Mouse (Mus musculus): ENCODE data around the gene Rxylt1. TPM values are rescaled to one million over a fixed set of nuclear protein-coding genes. Genes with fewer than 3 reads are reported as not detected.

The Rxylt1 gene
- polyA plus RNA-seq (2015; fragmentation: Nextera tagmentation; extraction: Ambion mirVana) = 42.5 and 42.9 TPM in 2 replicates

GRCm38 (mm10) chr10:122096980-122097844, at the start of gene Rxylt1:
Rxylt1 (minus strand) TSS chr10:122097371.
- under 1% methylated on average over 47 of the region's 48 CpGs for WGBS
- Histone ChIP-seq H3K9me3 (replicated peaks) (no peaks in the 10 kb centered on the region), H3K9ac (peak within 1 kb of the TSS; percentile 87), H3K27me3 (no peaks in the 10 kb centered on the region), H3K27ac (peak within 1 kb of the TSS; percentile 93), H3K4me1 (replicated peaks) (peaks cover 9% of the 10 kb centered on the region), H3K36me3 (peaks cover 10% of the 10 kb centered on the region; the same call in 1 of the 2 replicates), H3K4me2 (peak within 1 kb of the TSS; percentile 81), H3K4me3 (peak within 1 kb of the TSS; percentile 80)
- ATAC-seq (replicated peaks; ENCODE audit: insufficient number of reproducible peaks, insufficient read depth, low FRiP score, low read depth) = peak; percentile 96

- no peak for ATAC-seq (replicated peaks; ENCODE audit: insufficient number of reproducible peaks, insufficient read depth, low FRiP score, low read depth)
- H3K27me3 ChIP-seq = no peaks in the 10 kb centered on the region
- 90% methylated on average over 21 of the region's 21 CpGs for WGBS
- H3K9ac ChIP-seq = no peak overlapping the region
- peaks cover 5% of the 10 kb centered on the region for H3K4me1 ChIP-seq (replicated peaks)
- no peak overlapping the region for H3K27ac ChIP-seq
- H3K9me3 ChIP-seq (replicated peaks) = no peaks in the 10 kb centered on the region
- no peak overlapping the region for H3K4me3 ChIP-seq
- H3K36me3 ChIP-seq = no peaks in the 10 kb centered on the region
- peak overlapping the region; percentile 47 for H3K4me2 ChIP-seq
These were observed 24.3 kb upstream of the Rxylt1 start for GRCm38 (mm10) chr10:122121290-122121970.

GRCm38 (mm10) chr10:122120500-122121289, 23.5 kb upstream of the Rxylt1 start:
- no peak overlapping the region for H3K27ac ChIP-seq
- no peaks in the 10 kb centered on the region for H3K9me3 ChIP-seq (replicated peaks)
- H3K4me1 ChIP-seq (replicated peaks) = peaks cover 5% of the 10 kb centered on the region
- peak; percentile 72 for ATAC-seq (replicated peaks; ENCODE audit: insufficient number of reproducible peaks, insufficient read depth, low FRiP score, low read depth)
- H3K9ac ChIP-seq = no peak overlapping the region
- no peaks in the 10 kb centered on the region for H3K36me3 ChIP-seq
- H3K4me3 ChIP-seq = peak overlapping the region; percentile 12; the same call in 1 of the 2 replicates
- 37% methylated on average over 16 of the region's 16 CpGs for WGBS
- peak overlapping the region; percentile 47 for H3K4me2 ChIP-seq
- H3K27me3 ChIP-seq = no peaks in the 10 kb centered on the region

- peaks cover 5% of the 10 kb centered on the region for H3K4me1 ChIP-seq (replicated peaks)
- H3K9me3 ChIP-seq (replicated peaks) = no peaks in the 10 kb centered on the region
- no peak overlapping the region for H3K4me3 ChIP-seq
- no peaks in the 10 kb centered on the region for H3K27me3 ChIP-seq
- ATAC-seq (replicated peaks; ENCODE audit: insufficient number of reproducible peaks, insufficient read depth, low FRiP score, low read depth) = no peak
- no peak overlapping the region for H3K27ac ChIP-seq
- H3K9ac ChIP-seq = no peak overlapping the region
- WGBS = 65% methylated on average over 6 of the region's 6 CpGs
- no peak overlapping the region for H3K4me2 ChIP-seq
- no peaks in the 10 kb centered on the region for H3K36me3 ChIP-seq
These were observed 22.3 kb upstream of the Rxylt1 start for GRCm38 (mm10) chr10:122119451-122119850.

GRCm38 (mm10) chr10:122116636-122117035, 19.5 kb upstream of the Rxylt1 start:
- Histone ChIP-seq H3K4me1 (replicated peaks) (peaks cover 5% of the 10 kb centered on the region), H3K27me3 (no peaks in the 10 kb centered on the region), H3K4me2 (no peak overlapping the region), H3K9ac (no peak overlapping the region), H3K27ac (no peak overlapping the region), H3K4me3 (no peak overlapping the region), H3K9me3 (replicated peaks) (no peaks in the 10 kb centered on the region), H3K36me3 (no peaks in the 10 kb centered on the region)
- 66% methylated on average over 11 of the region's 11 CpGs for WGBS
- ATAC-seq (replicated peaks; ENCODE audit: insufficient number of reproducible peaks, insufficient read depth, low FRiP score, low read depth) = no peak

GRCm38 (mm10) chr10:122106633-122107028, 9.5 kb upstream of the Rxylt1 start:
- H3K4me1 ChIP-seq (replicated peaks) = peaks cover 10% of the 10 kb centered on the region; the same call in 1 of the 2 replicates
- 50% methylated on average over 3 of the region's 3 CpGs for WGBS
- no peaks in the 10 kb centered on the region for H3K9me3 ChIP-seq (replicated peaks)
- H3K4me3 ChIP-seq = no peak overlapping the region
- H3K27ac ChIP-seq = no peak overlapping the region
- no peak for ATAC-seq (replicated peaks; ENCODE audit: insufficient number of reproducible peaks, insufficient read depth, low FRiP score, low read depth)
- no peak overlapping the region for H3K4me2 ChIP-seq
- H3K27me3 ChIP-seq = peaks cover 3% of the 10 kb centered on the region; the same call in 1 of the 2 replicates
- H3K9ac ChIP-seq = no peak overlapping the region
- H3K36me3 ChIP-seq = no peaks in the 10 kb centered on the region

GRCm38 (mm10) chr10:122105889-122106632, 8.9 kb upstream of the Rxylt1 start:
- Histone ChIP-seq H3K27me3 (peaks cover 3% of the 10 kb centered on the region; the same call in 1 of the 2 replicates), H3K4me2 (no peak overlapping the region), H3K9me3 (replicated peaks) (no peaks in the 10 kb centered on the region), H3K9ac (no peak overlapping the region), H3K36me3 (no peaks in the 10 kb centered on the region), H3K27ac (no peak overlapping the region), H3K4me1 (replicated peaks) (peaks cover 10% of the 10 kb centered on the region; the same call in 1 of the 2 replicates), H3K4me3 (no peak overlapping the region)
- 63% methylated on average over 10 of the region's 10 CpGs for WGBS
- ATAC-seq (replicated peaks; ENCODE audit: insufficient number of reproducible peaks, insufficient read depth, low FRiP score, low read depth) = no peak

- Histone ChIP-seq H3K4me2 (no peak overlapping the region), H3K9ac (no peak overlapping the region), H3K4me1 (replicated peaks) (peaks cover 10% of the 10 kb centered on the region; the same call in 1 of the 2 replicates), H3K27me3 (peaks cover 3% of the 10 kb centered on the region; the same call in 1 of the 2 replicates), H3K4me3 (no peak overlapping the region), H3K9me3 (replicated peaks) (no peaks in the 10 kb centered on the region), H3K27ac (no peak overlapping the region), H3K36me3 (no peaks in the 10 kb centered on the region)
- ATAC-seq (replicated peaks; ENCODE audit: insufficient number of reproducible peaks, insufficient read depth, low FRiP score, low read depth) = no peak
- 3% methylated on average over 3 of the region's 3 CpGs for WGBS
These were observed 8.2 kb upstream of the Rxylt1 start for GRCm38 (mm10) chr10:122105407-122105806.

- ATAC-seq (replicated peaks; ENCODE audit: insufficient number of reproducible peaks, insufficient read depth, low FRiP score, low read depth) = peak; percentile 69; the same call in 1 of the 2 replicates
- Histone ChIP-seq H3K27me3 (peaks cover 3% of the 10 kb centered on the region; the same call in 1 of the 2 replicates), H3K4me3 (no peak overlapping the region), H3K27ac (0 out of 2 replicates have a peak overlapping the region, but pooled peaks have one; percentile 40), H3K9me3 (replicated peaks) (no peaks in the 10 kb centered on the region), H3K4me2 (no peak overlapping the region), H3K9ac (no peak overlapping the region), H3K36me3 (no peaks in the 10 kb centered on the region), H3K4me1 (replicated peaks) (peaks cover 10% of the 10 kb centered on the region; the same call in 1 of the 2 replicates)
- WGBS = 39% methylated on average over 5 of the region's 5 CpGs
These were observed 5.5 kb upstream of the Rxylt1 start for GRCm38 (mm10) chr10:122102675-122103074.

- ATAC-seq (replicated peaks; ENCODE audit: insufficient number of reproducible peaks, insufficient read depth, low FRiP score, low read depth) = peak; percentile 65
- Histone ChIP-seq H3K9ac (peak overlapping the region; percentile 87), H3K27ac (peak overlapping the region; percentile 93), H3K4me3 (peak overlapping the region; percentile 80), H3K4me1 (replicated peaks) (peaks cover 9% of the 10 kb centered on the region), H3K4me2 (peak overlapping the region; percentile 81), H3K27me3 (no peaks in the 10 kb centered on the region), H3K9me3 (replicated peaks) (no peaks in the 10 kb centered on the region), H3K36me3 (peaks cover 13% of the 10 kb centered on the region)
- under 1% methylated on average over 44 of the region's 48 CpGs for WGBS
These were observed 650 bp downstream of the Rxylt1 start for GRCm38 (mm10) chr10:122096462-122096979.
